Mouse (Mus musculus) heart, postnatal 0 days (tissue): ENCODE data around the gene Fam83e.

Experiments used
- CTCF ChIP-seq: IDR thresholded peaks from 2 replicates; pipeline ENCODE4 v1.5.1; 2016; ENCODE audit warnings: antibody characterized with exemption, control low read depth, low read depth
- EP300 ChIP-seq: IDR thresholded peaks from 2 replicates; pipeline ENCODE4 v1.6.1; 2016; ENCODE audit warnings: antibody characterized with exemption, low read depth

DNA sequence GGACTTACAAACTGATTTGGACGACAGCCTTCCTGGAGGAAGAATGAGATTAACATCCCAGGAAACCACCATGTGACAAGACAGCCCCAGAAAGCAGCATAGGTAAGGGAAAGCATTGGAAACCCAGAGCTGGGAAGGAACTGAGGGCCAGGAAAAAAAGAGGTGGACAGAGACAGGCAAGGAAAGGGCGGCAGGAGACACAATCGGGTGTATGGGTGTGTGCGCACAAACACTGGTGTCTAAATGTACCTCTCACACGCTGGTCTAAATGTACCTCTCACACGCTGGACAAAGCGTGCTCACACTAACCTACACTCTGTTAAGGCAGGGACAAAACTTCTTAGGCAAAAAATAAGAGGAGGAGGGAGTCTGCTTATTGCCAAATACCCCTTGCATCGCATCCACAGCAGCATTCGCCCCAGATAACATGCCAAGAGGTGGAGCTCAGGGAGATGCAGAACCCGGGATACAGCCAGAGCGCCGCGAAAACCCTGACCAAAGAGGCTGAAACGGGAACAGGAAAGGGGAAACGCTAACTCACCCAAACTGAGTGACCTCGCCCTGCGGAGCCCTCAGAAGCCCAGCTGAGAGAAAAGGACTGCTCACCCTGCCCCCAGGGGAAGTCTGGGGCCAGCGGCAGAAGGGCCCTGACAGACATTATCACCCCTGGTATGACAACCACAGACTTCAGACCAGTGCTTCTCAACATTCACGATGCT is 5.1 kb upstream of the Fam83e start:
- TF ChIP-seq EP300 (no peak), CTCF (no peak)
